Mouse (Mus musculus) embryo, embryonic 9.5 days (tissue): ENCODE results near the gene Nefh.
A peak's percentile ranks its signal among the peaks of the same experiment; 100 is the strongest.

ENCODE experiments used
- DNase-seq: peaks from one replicate; pipeline ENCODE4 v3.0.0-alpha.2; 2017; ENCODE audit errors: extremely low spot score

Nefh gene

GRCm38 (mm10) chr11:4947813-4948174, at the start of gene Nefh:
Gene Nefh, minus strand, starts transcription at chr11:4948064.
- no peak for DNase-seq

- DNase-seq = no peak
Observed at GRCm38 (mm10) chr11:4996621-4997199, 48.8 kb upstream of the Nefh start.

DNA sequence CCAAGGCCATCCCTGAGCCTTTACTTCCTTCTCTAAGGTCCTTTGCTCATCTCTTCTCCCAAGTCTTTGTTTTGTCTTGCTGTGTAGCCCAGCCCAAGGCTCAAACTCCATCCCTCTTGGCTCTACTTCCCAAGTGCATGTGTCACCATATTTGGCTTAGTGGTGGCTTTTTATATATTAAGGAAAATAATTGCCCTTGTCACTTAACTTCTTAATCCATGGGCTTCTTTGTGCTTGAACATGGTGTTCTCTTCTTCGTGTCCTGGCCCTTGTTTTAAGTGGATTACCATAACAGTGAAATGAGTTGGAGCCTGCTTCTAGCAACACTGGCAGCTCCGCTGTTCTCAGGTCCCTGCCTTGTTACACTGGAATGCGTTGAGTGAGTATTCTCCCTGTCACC, 47.8 kb upstream of the Nefh start:
- DNase-seq = no peak

- no peak for DNase-seq
Observed at GRCm38 (mm10) chr11:4992471-4992870, 44.6 kb upstream of the Nefh start.

DNA sequence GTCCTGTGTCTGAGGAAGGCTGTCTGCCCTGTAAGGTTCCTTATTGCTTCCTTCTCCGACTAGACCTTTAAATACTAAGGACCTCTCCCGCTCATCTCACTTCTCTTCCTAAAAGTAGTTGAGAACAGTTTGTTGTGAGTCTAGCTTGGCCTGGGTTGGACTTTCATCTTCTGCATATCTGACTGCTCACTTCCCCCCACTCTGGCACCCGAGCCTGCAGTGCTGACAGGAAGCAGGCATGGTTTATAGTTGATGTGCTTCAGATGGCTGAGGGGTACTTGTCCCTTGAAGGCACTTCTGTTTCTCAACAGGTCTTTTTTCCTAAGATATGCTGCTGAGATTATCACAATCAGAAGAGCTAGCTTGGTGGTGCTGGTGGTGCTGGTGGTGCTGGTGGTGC, 41.3 kb upstream of the Nefh start:
- DNase-seq = no peak

DNA sequence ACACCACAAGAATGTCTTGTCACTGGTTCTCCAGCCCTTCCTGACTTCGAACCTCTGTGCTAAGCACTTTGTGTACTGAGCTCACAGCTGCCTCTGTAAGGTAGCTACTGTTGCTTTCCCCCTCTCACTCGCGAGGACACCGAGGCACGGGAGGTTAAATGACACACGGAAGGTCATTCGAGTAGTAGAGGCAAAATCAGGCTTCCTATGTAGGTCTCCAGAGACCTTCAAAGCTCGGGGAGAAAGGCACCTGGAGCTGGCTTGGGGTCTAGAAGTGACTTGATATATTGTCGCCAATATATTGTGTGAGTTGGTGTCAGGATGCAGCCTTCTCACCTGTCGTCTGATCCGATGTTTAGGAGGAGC, 39.6 kb upstream of the Nefh start:
- no peak for DNase-seq

DNA sequence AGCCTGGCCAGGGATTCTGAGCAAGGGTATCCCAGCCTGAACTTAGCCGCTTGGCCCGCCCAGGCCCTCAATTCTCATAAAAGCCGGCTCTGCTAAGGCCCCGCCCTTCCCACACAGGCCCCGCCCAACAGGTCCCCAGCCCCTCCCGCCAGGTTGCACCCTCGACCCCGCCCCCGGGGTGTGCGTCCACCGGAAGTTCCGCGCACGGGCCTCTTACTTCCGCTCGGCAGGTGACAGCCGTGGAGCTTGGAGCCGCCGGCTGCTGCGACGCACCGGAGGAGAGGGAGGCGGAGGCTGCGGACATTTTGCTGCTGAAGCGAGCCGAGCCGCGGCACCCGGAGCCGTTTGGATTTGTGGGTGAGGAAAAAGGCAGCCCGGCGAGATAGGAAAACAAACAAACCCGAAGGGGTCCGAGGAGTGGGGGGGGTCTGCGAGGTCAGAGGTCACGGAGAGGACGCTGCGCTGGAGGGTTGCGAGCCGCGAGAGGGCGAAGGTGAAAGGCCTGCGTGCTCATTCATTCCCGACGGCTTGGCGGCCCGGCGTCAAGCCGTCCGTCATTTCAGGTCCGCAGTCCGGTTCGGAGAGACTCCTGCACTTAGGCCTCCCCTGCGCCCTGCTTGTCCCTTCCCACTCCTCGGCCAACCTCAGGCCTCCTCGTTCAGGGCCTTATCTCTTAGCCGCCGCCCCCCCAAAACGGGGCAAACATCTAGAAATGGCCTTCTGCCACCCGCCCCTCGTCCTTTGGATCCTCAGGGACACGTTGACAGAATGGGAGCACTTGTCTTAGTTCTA, 39.0 kb upstream of the Nefh start, which contains the start of gene Ap1b1:
Gene Ap1b1, plus strand, starts transcription at position 130 of the 792 bp plus-strand sequence.
- peak; percentile 97 for DNase-seq

- DNase-seq = no peak
Observed at GRCm38 (mm10) chr11:4984799-4985198, 36.9 kb upstream of the Nefh start.

DNA sequence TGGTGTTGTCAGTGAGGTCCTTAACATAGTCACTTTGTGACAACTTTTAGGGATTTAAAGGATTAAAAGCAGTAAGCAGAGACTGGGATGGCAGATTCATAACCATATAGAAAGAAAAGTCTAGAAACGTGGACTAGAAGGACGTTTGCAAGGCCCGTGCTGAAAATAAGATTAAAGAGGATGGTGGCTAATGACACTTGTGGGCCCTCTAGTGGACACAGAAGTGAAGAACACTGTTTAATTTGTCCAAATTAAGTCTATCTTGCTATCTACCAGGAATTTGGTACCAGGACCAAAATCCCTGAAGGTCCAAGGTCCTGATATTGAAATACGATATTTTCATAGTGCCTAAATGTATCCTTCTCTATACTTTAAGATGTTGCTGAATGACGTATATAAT, 36.4 kb upstream of the Nefh start:
- peak; percentile 24 for DNase-seq

DNA sequence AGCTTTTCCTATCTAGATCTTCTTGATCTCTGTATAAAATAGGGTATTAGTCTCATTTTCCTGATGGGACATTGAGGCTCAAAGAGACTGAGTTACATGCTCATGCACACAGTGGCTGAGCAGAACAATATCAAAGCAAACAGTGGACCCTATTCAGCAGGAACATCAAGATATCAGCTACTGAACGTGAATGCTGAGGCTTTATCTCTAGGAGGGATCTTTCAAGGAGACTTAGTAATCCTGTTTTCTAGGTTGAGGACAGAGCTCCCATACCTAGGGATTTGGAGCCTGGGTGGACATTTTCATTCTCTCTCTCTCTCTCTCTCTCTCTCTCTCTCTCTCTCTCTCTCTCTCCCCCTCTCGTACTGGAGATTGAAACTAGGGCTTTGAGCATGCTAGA, 35.7 kb upstream of the Nefh start:
- DNase-seq = no peak

DNA sequence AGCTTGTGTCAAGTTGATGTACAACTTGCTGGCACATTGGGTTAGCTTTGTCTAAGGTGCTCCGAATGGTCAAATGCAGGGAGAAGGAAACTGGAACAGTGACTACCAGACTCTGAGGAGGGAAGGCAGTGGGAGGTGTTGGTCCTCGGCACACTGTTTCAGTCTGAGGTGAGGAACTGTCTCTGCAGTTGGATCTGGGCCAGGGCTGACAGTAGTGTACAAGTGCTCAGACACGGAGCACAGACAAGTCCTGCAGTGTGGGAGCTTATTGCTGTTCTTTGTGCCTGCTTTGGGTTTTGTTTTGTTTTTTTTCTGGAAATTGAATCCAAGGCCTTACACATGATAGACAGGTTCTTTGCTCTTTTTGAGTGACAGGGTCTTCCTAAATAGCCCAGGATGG, 35.1 kb upstream of the Nefh start:
- no peak for DNase-seq

GRCm38 (mm10) chr11:4975623-4976022, 27.8 kb upstream of the Nefh start:
- peak; percentile 56 for DNase-seq

DNA sequence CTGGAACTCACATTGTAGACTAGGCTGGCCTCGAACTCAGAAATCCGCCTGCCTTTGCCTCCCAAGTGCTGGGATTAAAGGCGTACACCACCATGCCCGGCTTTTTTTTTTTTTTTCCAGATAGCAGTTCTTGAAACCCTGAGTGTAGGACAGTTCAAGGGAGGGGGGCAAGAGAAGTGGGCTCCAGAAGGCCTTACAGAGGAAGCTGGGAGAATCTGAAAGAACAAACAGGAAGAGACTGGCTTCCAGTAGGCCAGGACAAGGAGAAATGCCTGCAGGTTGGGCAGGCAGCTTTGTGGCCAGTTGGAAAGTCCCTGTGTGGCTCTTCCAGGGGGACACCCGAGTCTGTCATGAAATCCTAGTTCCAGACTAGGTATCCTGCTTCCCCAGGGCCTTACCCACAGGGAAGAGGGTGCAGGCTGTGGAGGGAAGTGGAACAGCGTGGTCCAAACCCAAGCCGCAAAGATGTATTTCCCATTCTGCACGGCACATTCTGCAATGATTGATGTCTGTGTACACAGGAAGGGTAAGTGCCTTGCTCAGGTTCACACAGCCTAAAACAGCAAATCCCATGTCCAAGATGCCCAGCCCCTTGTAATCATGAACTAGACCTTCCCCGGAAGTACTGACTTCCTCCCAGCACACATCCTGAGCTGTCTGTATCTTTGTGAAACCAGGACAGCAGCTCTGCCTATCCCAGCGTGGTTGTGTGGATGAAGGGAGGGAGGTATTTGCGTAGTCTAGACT, 26.7 kb upstream of the Nefh start:
- DNase-seq = no peak

DNA sequence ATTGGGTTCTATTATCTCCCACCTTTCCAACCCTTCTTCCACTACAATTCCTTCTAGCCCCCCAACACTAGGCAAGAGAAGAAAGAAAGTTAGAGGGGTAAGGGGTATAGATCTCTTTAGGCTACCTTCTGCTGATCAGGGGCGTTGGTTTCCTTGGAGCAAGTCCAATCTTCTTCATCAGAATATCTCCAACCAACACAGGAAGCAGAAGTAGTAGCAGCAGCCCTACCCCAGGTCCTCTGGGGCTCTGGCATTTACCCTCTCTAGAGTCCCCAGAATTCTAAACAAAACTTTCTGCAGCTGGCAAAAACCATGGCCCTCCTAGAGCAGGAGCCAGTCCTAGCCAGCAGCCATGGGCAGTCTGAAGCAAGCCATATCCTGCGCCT, 26.0 kb upstream of the Nefh start:
- DNase-seq = no peak

- DNase-seq = peak; percentile 60
Observed at GRCm38 (mm10) chr11:4972967-4973870, 25.4 kb upstream of the Nefh start.

DNA sequence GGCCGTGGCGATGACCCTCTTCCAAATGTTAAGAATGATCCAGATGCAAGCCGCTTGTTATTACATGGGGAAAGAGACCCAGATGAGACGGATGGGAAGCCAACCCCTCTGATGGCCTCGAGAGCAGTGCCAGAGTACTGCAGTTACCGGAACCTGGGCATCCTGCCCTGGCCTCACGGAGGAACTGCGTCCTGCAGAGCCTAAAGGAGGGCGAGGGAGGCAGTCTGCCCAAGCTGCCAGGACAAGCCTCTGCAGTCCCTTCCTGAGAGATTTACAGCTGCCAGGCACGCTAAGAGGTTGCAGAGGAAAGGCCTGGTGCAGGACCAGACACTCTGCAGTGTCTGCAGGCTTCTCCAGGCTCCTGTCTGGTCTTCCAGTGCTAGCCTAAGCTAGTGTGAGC, 20.5 kb upstream of the Nefh start:
- DNase-seq = no peak

DNA sequence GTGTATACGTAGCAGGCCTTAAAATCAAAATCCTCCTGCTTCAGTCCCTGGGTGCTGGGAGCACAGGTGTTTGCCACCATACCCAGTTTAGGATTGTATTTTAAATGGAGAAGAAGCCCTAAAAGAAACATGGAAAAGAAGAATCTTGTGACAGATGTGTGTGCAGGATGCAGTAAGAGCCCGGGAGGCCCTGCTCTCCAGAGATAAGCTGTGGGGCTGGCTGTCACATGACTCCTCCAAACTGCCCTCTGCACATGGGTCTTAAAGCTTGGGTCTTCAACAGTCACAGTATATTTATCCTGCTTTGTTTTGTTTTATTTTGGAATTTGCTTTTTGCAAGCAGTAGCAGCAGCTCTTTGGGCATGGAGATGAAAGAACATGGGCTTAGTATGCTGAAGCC, 19.7 kb upstream of the Nefh start:
- DNase-seq = no peak

DNA sequence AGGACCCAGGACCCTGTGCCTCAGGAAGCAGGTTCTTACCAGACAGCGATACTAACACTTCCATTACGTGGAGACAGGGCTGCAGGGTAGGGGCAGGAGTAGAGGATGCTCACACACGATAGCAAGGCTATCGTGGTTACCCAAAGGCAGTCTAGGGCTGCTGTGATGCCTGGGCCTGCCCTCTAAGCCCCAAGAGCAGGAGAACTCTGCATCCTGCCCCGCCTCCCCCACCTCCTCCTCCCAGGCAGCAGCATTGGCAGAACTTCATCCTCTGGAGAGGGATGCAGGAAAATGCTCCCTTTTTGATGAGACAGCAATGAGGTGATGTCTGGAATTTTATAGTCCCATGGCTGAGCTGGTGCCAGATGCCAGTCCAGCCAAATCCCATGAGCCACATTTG, 19.0 kb upstream of the Nefh start:
- no peak for DNase-seq

DNA sequence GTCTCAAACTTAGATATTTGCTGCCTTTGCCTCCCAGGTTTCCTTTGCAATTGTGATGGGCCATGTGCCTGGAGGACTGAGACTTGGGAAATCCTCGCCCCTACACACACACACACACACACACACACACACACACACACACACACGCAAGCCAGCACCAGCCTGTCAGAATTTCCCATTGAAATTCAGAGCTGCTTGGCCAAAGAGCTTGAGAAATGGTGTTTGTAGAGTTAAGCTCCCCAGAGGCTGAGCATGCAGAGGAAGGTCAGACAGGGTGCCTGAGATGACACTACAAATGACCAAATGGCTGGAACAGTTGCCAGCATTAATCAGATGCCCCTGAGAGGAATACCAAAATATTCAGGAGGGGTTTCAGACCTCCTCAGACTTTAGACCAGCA, 18.5 kb upstream of the Nefh start:
- no peak for DNase-seq

DNA sequence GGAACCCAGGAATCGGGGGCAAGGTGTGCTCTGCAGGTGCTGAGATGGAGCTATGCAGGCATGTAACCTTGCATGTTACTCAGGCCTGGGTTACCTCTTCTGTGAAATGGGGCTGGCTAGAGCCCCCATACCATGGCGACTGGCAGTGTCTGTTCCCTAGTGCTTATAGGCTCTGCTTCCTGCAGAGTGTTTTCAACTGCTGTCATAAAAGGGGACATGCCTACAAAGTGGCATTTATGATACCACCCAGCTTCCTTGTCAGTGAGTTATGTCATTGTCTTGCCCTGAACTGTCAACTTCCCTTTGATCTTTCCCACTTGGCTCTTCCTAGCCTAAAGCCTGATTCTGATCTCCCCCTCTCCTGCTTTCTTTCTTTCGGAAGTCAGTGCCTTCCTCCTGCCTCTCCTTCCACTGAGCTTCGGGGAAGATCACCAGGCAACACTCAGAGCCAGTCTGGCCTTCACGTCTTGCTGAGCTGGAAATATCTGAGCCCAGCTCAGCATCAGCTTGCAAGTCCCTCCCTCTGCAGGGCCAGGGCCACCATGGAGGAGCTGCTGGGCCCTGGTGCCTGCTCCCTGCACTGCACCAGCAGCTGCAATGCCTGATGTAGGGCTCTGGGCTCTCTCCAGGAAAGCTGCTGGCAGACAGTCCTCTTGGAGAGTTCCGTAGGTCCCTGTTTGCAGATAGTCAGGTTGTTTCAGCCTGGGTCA, 15.4 kb upstream of the Nefh start:
- DNase-seq = no peak

DNA sequence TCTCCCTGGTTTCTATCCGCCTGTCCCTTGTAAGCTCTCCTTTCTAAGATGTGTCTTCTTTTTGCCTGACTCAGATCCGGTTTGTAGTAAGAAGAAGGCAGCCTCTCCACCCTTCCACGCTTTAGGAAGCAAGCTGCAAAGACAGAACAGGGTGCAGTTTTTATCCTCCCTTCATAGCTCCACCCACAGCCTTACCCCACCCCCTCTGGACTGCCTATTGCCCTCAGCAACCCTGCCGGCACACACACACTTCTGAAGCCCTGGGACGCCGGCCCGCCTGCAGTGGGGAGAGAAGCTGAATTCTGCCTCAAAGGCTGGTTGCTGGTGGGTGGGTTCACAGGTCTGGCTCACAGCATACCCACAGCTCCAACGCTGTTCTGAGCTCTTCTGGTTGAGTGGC, 6.1 kb upstream of the Nefh start:
- DNase-seq = no peak
